Mouse (Mus musculus) kidney, postnatal 36 days (tissue): ENCODE measurements around the gene Msmp.
"Not testable (repeated sequence)": the region's sequence is repeated elsewhere in the genome, so short reads cannot be mapped to it uniquely, and the experiment has no call there.

ENCODE experiments used
- DNase-seq, 2 experiments: peaks; one replicate each; pipeline ENCODE4 v3.0.0; 2021 to 2022; ENCODE audit warnings: mixed read lengths in 2 of 2

Gene Msmp

GRCm38 (mm10) chr4:43584444-43585416 lies at the start of gene Msmp:
Msmp (minus strand) TSS chr4:43584494.
- DNase-seq, result peak; percentile 65 to 69

DNA sequence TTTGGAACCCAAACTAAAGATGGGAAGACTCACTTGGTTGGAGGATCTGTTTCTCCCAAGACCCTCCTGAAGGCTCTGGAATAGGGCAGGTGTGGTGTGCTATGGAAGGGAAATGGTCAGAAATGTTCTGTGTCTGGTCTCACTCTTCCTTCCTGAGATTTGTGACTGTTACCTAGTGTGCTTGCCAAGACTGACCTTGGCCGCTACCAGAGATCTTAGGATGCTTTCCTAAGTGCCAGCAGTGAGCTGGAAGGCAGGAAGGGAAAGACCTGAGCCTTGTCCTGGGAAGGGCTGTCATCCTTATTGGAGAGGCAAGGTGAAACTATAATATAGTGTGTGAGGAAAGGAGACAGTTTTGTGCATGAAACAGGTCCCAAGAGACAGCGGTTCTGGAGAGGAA lies 49.4 kb upstream of the Msmp start:
- no peak for DNase-seq

DNA sequence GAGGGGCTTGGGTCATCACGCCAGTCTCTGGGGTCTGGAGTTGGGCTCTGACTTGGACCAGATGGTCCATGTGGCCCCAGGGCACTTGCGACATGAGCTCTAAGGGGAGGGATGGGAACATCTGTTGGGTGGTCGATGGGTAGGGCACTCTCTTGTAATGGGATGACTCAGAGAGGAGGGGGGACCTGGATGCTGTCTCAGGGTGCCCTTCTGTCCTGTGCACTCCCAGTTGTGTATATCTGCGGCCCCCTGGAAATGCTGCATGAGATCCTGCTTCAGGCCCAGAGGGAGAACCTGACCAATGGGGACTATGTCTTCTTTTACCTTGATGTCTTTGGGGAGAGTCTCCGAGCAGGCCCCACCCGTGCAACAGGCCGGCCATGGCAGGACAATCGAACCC lies 49.0 kb upstream of the Msmp start:
- DNase-seq, result no peak

DNA sequence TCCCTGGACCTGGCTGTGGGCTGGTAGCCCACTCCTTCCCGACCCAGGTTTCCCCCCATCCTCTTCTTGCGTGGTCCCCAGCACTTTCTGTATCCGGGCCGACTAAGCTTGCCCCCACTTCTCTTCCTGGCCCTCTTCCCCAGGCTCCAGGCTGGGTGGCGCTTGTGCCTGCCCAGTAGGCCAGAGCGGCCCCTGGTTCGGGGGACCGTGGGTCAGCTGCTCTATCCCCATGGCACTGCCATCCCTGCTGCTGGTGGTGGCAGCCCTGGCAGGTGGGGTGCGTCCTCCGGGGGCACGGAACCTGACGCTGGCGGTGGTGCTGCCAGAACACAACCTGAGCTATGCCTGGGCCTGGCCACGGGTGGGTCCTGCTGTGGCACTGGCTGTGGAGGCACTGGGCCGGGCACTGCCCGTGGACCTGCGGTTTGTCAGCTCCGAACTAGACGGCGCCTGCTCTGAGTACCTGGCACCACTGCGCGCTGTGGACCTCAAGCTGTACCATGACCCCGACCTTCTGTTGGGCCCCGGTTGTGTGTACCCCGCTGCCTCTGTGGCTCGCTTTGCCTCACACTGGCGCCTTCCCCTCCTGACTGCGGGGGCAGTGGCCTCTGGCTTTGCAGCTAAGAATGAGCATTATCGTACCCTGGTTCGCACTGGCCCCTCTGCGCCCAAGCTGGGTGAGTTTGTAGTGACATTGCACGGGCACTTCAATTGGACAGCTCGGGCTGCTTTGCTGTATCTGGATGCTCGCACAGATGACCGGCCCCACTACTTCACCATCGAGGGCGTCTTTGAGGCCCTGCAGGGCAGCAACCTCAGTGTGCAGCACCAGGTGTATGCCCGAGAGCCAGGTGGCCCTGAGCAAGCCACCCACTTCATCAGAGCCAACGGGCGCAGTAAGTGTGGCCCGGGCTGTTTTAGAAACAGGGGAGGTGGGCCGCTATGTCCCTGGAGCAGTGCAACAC lies 47.9 kb upstream of the Msmp start:
- DNase-seq, result peak; percentile 30 to 45

DNA sequence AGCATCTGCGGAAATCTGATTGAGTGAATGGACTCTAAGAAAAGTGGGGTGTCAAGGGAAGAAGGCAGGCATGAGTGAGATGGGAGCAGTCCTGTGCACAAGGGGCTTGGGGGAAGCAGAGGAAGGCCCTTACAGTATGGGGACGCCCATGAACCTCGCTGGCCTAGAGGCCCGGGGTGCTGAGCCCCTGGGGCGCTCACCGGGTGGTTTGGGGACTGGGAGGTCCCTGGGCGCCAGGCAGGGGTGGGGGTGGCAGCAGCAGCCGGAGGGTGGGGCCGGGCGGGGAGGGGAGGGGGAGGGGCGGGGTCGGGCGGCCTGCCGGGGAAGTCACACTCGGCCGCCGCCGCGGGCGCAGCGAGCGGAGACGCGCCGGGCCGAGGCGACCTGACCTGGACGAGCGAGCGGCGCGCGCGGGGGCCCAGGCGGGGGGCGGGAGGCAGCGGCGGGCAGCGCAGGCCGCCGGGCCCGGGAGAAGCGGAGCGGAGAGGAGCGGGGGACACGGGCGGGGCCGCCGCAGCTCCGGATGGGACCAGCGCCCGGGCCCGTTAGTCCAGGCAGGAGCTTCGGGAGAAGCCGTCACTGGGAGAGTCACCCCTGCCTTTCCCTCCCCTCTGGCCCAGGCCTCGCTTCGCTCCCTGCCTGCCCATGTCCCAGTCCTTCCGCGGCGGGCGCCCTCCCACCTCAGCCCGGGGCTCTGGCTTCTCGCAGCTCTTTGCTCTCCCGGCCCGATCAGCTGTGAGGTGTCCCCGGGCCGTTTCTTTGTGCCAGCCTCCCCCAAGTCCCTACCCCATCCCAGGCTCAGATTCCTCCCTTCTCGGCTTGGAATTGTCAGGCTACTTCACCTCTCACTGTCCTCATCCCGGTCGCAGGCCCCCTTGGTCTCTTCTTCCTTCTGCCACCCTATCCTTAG lies 47.0 kb upstream of the Msmp start, which contains the start of gene Npr2:
Npr2 (plus strand) TSS at position 890 of the 910 bp plus-strand sequence.
- peak; percentile 47 to 77 for DNase-seq

GRCm38 (mm10) chr4:43630671-43631045 lies 46.4 kb upstream of the Msmp start:
- DNase-seq, result no peak

GRCm38 (mm10) chr4:43630030-43630581 lies 45.8 kb upstream of the Msmp start:
- DNase-seq, result peak; percentile 89 to 90

DNA sequence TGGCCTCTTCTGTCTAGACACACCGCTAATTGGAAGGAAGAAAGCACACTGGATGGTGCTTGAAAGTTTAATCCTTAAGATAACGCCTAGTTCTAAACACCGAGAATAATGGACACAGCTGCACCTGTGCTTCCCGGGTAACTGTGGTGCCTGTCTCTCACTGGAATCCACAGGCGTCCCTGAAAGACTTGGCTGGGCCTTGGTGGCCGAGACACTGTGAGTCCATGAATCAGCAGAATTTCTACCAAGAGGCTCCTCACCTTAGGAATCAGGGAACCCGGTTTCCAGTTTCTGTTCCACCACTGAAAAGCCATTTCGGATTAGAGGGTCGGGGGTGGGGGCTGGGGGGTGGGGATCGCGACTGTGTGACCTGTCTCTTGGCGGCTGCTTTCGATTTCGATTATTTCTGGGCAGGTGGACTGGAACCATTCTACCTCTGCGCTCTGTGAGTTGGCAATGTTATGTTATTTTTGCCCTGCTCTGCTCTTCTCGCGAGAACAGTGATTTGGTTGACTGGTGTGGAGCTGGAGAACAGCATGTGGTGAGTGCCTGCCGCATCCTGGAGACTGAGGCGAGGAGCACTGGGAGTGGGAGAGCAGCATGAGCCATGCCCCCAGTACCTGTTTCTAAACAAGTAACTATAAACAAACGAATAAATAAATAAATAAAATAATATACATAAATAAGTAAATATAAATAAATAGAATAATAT lies 45.0 kb upstream of the Msmp start:
- DNase-seq, result no peak

GRCm38 (mm10) chr4:43620146-43620778 lies 36.0 kb upstream of the Msmp start:
- DNase-seq, result no peak

DNA sequence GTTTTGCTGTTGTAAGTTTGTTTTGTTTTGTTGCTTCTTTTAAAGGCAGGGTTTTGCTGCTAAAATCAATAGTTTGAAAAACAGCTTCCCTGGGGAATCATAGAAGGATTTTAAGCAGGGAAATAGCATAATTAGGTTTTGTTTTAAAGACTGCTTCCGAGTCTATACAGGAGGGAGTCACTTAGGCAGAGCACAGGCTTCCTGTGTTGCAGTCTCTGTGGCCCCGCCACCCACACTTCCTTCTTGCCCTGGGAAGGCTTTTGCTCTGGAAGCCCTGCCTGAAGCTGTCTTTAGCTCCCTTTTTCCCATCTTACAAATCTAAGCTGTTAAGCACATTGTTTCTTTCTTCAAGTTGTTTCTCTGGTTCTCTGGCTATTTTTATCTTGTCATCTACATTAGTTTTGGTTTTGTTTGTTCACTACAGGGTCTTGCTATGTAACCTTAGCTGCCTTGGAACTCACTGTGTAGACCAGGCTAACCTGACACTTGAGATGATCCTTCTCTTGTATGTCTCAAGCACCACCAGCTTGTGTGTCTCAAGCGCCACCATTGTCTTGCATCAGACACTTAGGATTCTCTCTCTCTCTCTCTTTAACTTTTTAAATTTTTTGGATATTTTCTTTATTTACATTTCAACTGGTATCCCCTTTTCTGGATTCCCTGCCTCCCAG lies 28.9 kb upstream of the Msmp start:
- peak in 1 of 2 experiments; percentile 32 for DNase-seq

DNA sequence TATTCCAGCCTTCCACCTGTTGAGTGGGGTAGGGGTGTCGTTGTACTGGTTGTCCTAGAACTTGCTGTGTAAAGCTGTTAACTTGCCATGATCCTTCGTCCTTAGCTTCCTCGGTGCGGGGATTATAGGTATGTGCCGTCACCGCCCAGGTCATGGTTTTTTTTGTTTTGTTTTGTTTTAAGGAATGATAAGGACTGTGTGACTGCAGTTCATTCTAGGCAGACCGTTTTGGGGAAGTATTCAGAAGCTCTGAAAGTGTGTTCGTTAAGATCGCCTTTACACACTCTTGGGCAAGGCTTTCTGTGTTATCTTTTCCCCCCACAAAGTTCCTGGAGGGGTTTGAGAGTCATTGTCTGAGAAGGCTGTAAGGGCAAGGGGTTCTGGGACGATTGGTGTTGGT lies 28.2 kb upstream of the Msmp start:
- DNase-seq, result no peak

DNA sequence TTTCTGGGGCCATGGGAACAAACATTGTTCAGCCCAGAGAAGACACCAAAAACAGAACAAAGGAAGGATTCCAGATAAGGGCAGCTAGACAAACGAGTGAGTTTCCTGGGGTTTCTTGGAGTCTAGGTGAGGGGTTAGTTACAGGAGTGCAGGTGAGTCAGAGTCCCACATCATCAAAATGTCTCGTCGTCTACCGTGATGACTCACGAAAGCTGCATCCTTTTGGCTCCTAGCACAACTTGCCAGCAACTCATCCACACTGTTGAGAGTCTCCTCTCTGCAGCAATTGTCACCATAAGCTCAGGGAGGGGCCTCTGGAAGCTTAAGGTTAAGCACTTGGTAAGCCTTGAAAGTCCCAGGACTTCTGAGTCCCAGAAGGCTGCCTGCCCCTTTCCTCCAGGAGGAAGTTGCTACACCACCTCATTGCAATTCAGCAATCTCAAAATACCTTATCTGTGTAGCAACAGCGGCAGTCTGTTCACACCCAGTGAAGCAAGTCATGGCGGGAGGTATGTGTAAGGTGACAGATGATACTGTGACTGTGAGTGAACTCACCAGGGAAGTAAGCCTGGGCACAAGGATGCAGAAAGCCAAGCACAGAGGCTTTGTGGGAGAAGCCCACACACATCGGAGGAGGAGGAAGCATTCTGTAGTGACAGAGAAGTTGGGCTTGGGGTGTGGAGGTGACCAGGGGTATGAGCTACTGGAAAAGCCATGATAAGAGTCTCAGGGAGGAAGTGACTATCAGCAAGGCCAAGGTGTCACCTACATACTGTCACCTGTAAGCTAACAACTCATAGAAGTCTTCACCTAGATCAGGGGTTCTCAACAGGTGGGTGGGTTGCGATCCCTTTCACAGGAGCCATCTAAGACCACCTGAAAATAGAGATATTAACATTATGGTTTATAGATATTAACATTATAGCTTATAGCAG lies 20.7 kb upstream of the Msmp start:
- no peak for DNase-seq

GRCm38 (mm10) chr4:43604099-43604498 lies 19.8 kb upstream of the Msmp start:
- no peak for DNase-seq

DNA sequence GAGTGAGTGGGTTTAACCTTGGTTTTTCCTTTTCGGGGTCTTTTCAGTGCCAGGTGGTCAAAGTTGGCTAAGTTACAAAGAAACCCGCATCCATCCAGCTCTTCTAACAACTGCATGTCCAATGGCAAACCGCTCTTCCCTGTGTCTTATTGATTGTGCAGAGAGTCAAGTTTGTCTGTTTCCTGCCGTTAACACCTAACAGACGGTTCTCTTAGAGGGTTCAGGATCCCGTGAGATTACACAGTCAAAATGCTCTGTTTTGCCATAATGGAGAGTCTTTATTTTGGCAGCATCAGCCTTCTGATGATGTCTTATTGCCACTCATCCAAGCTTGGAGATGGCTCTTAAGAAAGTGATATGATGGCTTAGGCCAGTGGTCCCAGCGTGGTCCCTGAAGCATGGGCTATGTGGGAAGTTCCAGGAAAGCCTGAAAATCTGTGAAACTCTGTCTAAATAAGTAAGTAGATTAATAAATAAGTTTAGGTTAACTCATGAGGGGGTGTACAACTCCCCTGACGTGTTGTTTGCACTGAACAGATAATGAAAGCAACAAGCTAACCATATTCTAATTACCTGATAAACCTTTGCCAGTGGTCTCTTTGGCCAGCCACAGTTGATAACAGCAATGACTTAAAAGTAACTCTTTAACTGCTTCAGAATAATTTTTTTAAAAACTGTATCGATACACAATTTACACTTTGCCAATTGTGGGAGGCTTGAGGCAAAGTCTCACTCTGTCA lies 16.1 kb upstream of the Msmp start:
- no peak for DNase-seq

DNA sequence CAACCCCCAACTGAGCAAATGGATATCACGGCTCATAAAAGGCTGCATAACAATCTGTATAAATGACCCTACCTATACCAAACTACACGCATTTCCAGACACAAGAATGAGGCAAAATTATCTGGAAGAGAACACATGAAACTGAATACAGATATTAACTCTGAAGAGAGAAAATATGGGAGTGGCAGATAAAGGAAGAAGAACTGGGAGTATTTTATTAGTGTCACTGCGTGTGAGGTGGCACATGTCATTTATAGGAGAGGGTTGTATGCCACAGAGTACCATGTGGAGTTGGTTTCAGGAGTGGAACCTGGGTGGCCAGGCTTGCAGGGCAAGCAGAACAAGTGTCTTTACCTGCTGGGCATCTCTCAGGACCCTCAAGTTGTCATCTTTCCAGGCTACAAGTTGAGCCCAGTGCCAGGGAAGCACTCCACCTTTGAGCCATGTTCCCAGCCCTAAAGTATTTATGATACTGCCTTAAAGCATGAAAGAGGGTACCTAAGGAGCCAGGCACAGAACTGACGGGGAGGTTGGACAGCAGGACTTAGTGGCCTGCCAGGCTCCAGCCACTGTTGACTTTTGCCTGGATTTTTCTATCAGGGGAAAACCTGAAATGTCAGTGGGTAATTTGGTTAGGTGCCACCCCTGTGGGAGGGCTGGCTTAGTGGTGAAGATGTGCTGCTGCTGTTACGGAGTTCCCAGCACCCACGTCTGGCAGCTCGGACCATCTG lies 14.5 kb upstream of the Msmp start:
- no peak for DNase-seq

DNA sequence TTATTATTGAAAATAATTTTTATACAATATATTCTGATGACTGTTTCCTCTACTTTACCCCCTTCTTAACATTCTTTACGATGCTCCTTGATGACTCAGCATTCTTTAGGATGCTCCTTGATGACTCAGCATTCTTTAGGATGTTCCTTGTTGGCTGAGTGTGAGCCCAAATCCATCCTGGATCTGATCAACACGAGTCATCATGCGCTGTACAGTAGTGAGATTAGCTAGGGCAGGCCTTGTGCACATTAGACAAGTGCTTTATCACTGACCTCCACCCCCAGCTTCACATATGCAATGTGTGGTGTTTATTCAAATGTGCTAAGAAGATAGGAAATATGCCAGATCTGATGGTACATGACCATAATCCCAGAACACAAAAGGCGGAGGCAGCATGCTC lies 13.9 kb upstream of the Msmp start:
- no peak for DNase-seq

DNA sequence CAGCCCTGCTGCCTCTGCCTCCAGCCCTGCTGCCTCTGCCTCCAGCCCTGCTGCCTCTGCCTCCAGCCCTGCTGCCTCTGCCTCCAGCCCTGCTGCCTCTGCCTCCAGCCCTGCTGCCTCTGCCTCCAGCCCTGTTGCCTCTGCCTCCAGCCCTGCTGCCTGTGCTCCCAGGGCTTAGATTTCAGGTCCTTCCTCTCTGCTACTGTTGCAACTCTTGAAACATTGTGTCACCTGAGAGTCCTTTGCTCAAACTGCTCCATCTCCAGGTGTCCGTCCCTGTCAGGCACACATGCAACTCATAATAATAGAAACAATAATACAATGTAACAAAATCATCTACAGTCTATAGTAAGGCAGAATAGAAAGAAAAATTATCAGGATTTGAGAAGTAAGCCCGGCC lies 12.3 kb upstream of the Msmp start:
- not testable (repeated sequence) for DNase-seq

DNA sequence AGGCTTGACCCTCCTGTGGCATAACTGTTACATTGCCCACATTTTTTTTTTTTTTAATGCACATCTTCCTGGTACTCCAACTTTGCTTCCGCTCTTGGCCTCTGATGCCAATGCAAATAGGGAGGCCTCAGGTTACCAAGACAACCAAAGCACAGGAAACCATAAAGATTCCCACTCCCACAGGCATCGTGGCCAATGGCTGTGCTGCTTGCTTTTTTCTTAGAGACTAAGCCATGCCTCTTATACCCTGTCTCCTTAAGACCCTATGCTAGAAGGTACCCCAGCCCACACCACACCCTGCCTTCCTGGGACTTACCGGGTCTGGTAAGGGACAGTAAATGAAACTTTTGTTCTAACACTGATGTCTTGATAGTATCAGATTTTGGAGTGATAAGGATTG lies 9.2 kb upstream of the Msmp start:
- DNase-seq, result no peak
